Mouse (Mus musculus) spleen, postnatal 4 days (tissue): Measurements from ENCODE around the gene A030003K21Rik.

Experiments
- DNase-seq, 2 experiments: peaks; one replicate each; pipeline ENCODE4 v3.0.0; 2022; ENCODE audit warnings: low spot score in 2 of 2

The A030003K21Rik gene

DNA sequence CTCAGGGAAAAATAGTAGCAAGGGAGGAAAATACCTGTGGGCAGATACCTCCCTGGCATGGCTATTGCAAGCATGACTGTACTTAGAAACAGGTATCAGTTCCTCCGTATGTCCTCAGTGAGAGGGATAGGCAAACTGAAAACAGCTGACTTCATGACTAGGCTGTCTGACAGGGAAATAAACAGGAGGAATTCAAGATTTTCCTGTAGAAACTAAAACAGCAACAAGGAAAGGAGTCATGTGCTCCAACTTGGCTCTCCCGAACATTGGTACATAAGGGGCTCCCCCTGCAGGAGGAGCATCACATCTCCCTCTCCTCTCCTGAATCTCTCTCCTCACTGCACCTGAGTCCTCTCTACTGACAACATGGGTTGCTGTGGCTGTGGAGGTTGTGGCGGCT, 30.2 kb downstream of the A030003K21Rik start, which contains the start of gene A030005L19Rik:
A030005L19Rik (plus strand) TSS at position 301 of the 400 bp plus-strand sequence.
- no peak for DNase-seq

DNA sequence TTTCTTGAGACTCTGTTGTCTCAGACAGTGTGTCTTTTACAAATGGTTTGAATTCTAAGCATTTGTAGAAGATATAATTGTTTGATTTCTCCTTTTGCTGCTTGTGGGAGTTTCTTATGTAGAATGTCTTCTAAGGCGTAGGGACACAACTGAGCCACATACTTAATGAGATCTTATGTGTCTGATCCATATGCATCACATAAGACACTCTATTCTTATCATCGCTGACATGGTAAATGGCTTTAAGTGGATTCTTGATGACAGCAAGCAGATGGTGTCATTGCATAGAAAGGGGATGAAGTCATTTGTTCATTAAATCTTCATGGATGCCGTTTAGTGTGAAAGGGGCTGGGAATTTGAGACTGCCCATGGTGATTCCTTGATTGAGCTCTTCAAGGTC, 37.3 kb downstream of the A030003K21Rik start:
- DNase-seq = no peak

DNA sequence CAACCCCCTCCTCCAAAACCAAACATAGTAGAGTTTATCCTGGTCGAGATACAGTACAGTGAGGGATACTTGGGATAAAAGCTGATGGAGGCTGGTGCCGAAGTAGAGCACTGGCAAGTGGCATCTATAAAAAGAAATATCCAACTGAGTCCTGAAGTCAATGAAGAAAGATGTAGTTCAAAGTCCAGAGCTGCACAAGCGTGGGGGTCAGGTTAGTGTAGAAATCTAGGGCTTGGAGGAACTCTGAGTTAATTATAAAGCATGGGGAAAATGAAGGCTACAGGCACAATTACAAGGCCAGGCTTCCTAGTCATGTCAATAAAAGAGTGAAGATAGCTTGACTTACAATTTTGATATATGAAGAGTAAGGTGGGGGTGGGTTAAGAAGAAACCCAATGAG, 42.0 kb downstream of the A030003K21Rik start:
- DNase-seq = no peak

GRCm38 (mm10) chr1:82900567-82900966, 42.6 kb downstream of the A030003K21Rik start:
- DNase-seq = no peak

DNA sequence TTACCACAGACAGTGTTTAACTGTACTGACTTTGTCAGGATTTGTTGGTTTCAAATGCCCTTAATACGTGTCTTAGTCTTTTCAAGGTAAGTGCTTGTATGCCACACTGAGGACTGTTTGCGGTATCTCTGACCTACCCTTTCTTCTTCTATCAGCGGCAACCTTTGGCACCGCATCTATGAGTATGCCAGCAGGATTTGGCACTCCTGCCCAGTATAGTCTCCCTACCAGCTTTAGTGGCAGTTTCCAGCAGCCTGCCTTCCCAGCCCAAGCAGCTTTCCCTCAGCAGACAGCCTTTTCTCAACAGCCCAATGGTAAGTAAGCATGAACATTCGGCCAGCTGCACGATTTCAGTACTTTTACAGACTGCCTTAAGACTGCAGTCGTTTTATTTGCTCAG, 49.9 kb downstream of the A030003K21Rik start:
- no peak for DNase-seq
